Mouse (Mus musculus): ENCODE results near the gene Irak4. TPM values are rescaled to one million over a fixed set of nuclear protein-coding genes. Genes with fewer than 3 reads are reported as not detected.

Irak4 gene
- polyA plus RNA-seq, 1 experiment from 2014 or later, result 3.8 TPM

DNA sequence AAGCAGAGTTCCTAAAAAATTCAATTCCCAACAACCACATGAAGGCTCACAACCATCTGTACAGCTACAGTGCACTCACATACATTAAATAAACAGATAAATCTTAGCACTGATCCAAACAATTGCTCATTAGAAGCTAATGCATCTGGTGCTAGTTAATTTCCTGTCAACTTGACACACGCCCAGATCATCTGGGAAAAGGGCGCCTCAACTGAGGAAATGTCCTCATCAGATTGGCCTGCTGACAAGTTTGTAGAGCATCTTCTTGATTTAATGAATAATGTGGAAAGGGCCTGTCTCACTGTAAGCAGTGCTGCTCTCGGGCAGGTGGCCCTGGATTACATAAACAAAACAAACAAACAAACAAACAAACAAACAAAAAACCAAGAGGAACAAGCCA, 12.9 kb upstream of the Irak4 start:
- H3K9ac ChIP-seq, result no peak overlapping the region
- no peak for ATAC-seq (ENCODE audit: insufficient number of reproducible peaks, low FRiP score)
- WGBS, result 82% methylated on average over 3 of the region's 3 CpGs
- no peak overlapping the region for H3K27ac ChIP-seq (ENCODE audit: poor library complexity, severe bottlenecking)
- no peaks in the 10 kb centered on the region for H3K9me3 ChIP-seq (replicated peaks)
- H3K4me3 ChIP-seq, result no peak overlapping the region
- no peaks in the 10 kb centered on the region for H3K4me1 ChIP-seq (replicated peaks)
- no peak overlapping the region for H3K4me2 ChIP-seq
- peaks cover 31% of the 10 kb centered on the region for H3K36me3 ChIP-seq
- H3K27me3 ChIP-seq (replicated peaks), result no peaks in the 10 kb centered on the region

DNA sequence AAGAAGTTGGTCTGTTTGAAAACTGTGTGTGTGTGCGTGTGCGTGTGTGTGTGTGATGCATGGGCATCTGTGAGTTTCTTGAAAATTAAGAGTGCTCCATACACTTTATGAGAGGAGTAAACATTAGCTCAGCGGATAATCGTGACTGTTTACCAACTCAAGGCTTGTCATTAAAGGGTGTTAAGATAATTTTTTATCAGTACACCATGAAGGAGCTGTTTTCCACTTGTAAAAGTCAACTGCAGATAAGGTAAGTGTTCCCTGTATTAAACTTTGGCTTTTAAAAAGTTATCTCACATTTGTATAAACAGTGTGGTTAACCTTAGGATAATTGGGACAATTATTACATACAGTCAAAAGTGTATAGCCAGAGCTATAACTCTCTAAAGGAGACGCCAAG, 11.1 kb upstream of the Irak4 start:
- Histone ChIP-seq H3K4me3 (no peak overlapping the region), H3K9me3 (replicated peaks) (no peaks in the 10 kb centered on the region), H3K4me1 (replicated peaks) (no peaks in the 10 kb centered on the region), H3K4me2 (no peak overlapping the region), H3K9ac (no peak overlapping the region), H3K36me3 (peaks cover 28% of the 10 kb centered on the region), H3K27ac (ENCODE audit: poor library complexity, severe bottlenecking) (no peak overlapping the region), H3K27me3 (replicated peaks) (no peaks in the 10 kb centered on the region)
- WGBS, result 69% methylated on average over 5 of the region's 5 CpGs
- ATAC-seq (ENCODE audit: insufficient number of reproducible peaks, low FRiP score), result no peak

DNA sequence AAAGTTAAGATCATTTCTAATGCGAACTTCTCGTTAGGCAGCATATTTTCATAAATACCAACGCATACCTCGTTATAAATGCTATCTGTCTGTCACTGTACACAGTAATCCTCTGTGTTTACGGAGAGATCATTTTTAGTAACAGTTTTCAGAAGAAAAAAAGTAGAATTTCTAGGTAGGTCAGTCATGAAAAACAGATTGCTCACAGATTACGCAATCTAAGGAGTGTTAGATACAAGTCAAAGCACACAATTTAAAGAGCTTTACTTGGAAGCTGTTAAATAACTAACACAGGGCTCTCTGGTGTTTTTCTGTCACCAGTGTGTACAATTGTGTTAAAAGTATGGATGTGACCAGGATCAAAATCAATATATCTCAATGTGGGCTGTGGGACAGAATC, 10.5 kb upstream of the Irak4 start:
- H3K36me3 ChIP-seq, result peaks cover 21% of the 10 kb centered on the region
- no peaks in the 10 kb centered on the region for H3K9me3 ChIP-seq (replicated peaks)
- WGBS, result 86% methylated on average over 6 of the region's 6 CpGs
- no peaks in the 10 kb centered on the region for H3K27me3 ChIP-seq (replicated peaks)
- H3K27ac ChIP-seq (ENCODE audit: poor library complexity, severe bottlenecking), result no peak overlapping the region
- no peak for ATAC-seq (ENCODE audit: insufficient number of reproducible peaks, low FRiP score)
- no peak overlapping the region for H3K4me2 ChIP-seq
- H3K4me1 ChIP-seq (replicated peaks), result no peaks in the 10 kb centered on the region
- no peak overlapping the region for H3K4me3 ChIP-seq
- H3K9ac ChIP-seq, result no peak overlapping the region

DNA sequence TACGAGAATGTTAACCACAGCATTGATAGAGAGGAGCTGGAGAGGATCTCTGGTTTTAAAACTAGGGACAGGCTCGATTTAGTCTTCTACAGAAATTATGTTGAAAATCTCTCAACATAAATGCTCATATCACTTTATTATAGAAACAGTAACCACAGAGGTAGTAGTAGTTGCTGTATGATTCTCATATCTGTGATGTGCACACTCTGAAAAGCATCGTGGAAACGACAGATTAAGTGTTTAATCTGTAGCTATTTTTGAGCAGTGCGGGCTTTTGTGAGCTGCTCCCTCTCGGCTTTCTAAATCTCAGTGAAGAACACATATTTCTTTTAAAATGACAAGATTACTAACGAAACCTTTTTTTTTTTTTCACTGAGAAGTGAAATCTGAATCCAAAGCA, 7.9 kb upstream of the Irak4 start:
- no peak for ATAC-seq (ENCODE audit: insufficient number of reproducible peaks, low FRiP score)
- WGBS, result 81% methylated on average over 7 of the region's 7 CpGs
- H3K4me2 ChIP-seq, result no peak overlapping the region
- no peaks in the 10 kb centered on the region for H3K4me1 ChIP-seq (replicated peaks)
- no peaks in the 10 kb centered on the region for H3K9me3 ChIP-seq (replicated peaks)
- peaks cover 16% of the 10 kb centered on the region for H3K36me3 ChIP-seq
- H3K27me3 ChIP-seq (replicated peaks), result no peaks in the 10 kb centered on the region
- no peak overlapping the region for H3K27ac ChIP-seq (ENCODE audit: poor library complexity, severe bottlenecking)
- no peak overlapping the region for H3K4me3 ChIP-seq
- H3K9ac ChIP-seq, result no peak overlapping the region

- 79% methylated on average over 3 of the region's 3 CpGs for WGBS
Observed at GRCm38 (mm10) chr15:94539296-94539695, 4.1 kb upstream of the Irak4 start.

DNA sequence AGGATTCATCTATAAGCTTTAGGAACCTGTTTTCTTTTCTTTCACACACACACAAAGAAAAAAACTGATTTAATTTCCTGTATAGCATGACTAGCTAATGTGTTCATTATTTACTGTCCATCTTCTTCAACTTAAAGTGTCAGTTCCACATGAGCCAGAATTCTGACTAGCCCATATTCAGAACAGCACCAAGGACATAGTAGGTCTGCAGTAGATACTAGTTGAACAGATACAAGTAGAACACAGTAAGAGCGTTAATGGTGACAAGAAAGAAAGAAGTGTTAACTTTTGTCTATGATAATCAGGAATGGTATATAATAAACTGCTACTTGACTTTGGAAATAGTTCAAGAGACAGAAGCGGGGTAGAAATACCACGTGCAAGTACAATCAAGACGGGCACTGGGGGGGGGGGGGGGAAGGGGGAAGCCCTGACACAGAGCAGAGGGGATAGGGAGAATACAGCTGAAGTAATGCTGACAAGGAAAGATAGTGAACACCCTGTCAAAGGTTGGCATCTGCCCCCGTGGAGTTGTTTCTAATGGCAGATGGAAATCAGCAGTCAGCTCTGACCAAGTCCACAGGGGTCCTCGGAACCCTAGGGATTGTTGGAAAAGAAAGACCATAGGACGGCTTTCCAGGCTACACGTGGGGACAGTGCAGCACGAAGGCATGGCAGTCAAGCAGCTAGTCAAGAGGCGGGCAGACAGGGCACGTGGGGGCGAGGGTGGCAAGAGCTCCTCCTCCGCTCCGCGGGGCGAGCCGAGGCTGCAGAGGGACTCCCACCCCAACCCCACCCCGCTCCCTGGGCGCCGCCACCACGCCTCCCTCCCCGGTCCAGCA, 655 bp upstream of the Irak4 start:
- Histone ChIP-seq H3K4me2 (peak overlapping the region; percentile 87), H3K27ac (ENCODE audit: poor library complexity, severe bottlenecking) (peak overlapping the region; percentile 26; the same call in 1 of the 2 replicates), H3K4me1 (replicated peaks) (peaks cover 4% of the 10 kb centered on the region; the same call in 1 of the 2 replicates), H3K9me3 (replicated peaks) (no peaks in the 10 kb centered on the region), H3K27me3 (replicated peaks) (no peaks in the 10 kb centered on the region), H3K36me3 (no peaks in the 10 kb centered on the region), H3K4me3 (peak overlapping the region; percentile 70), H3K9ac (peak overlapping the region; percentile 73)
- ATAC-seq (ENCODE audit: insufficient number of reproducible peaks, low FRiP score), result peak; percentile 85
- WGBS, result 14% methylated on average over 18 of the region's 22 CpGs

More at GRCm38 (mm10) chr15:94539296-94539695, 4.1 kb upstream of the Irak4 start:
- H3K9ac ChIP-seq, result no peak overlapping the region
- H3K27me3 ChIP-seq (replicated peaks), result no peaks in the 10 kb centered on the region
- peaks cover 4% of the 10 kb centered on the region; the same call in 1 of the 2 replicates for H3K4me1 ChIP-seq (replicated peaks)
- H3K9me3 ChIP-seq (replicated peaks), result no peaks in the 10 kb centered on the region
- no peak for ATAC-seq (ENCODE audit: insufficient number of reproducible peaks, low FRiP score)
- no peak overlapping the region for H3K4me2 ChIP-seq
- H3K36me3 ChIP-seq, result 0 out of 2 replicates have a peak, but pooled peaks cover 2% of the 10 kb centered on the region
- H3K27ac ChIP-seq (ENCODE audit: poor library complexity, severe bottlenecking), result no peak overlapping the region
- H3K4me3 ChIP-seq, result no peak overlapping the region

GRCm38 (mm10) chr15:94544052-94544636, 701 bp downstream of the Irak4 start:
- ATAC-seq (ENCODE audit: insufficient number of reproducible peaks, low FRiP score), result no peak
- no peaks in the 10 kb centered on the region for H3K36me3 ChIP-seq
- H3K9ac ChIP-seq, result peak overlapping the region; percentile 79
- H3K9me3 ChIP-seq (replicated peaks), result no peaks in the 10 kb centered on the region
- no peaks in the 10 kb centered on the region for H3K27me3 ChIP-seq (replicated peaks)
- 44% methylated on average over 9 of the region's 9 CpGs for WGBS
- H3K4me3 ChIP-seq, result peak overlapping the region; percentile 70
- H3K27ac ChIP-seq (ENCODE audit: poor library complexity, severe bottlenecking), result peak overlapping the region; percentile 28; the same call in 1 of the 2 replicates
- peak overlapping the region; percentile 87 for H3K4me2 ChIP-seq
- peaks cover 4% of the 10 kb centered on the region; the same call in 1 of the 2 replicates for H3K4me1 ChIP-seq (replicated peaks)

DNA sequence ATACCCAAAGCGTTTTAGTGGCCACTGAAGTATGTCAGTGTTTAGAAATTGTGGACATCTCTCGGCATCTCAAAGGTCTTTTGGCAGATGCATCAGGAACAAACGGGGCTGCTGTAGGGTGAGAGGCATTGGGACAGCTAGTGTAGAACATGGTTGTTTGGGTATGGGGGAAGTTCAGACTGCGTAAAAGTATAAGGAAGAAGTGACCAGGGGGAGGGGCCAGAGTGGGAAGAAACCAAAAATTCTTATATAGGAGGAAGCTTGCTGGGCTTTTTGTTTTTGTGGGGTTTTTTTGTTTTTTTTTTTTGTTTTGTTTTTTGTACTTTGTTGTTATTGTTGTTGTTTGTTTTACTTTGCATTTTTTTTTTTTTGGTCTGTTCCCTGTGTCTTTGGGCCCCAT, 1.4 kb downstream of the Irak4 start:
- Histone ChIP-seq H3K27ac (ENCODE audit: poor library complexity, severe bottlenecking) (no peak overlapping the region), H3K4me3 (no peak overlapping the region), H3K36me3 (peaks cover 4% of the 10 kb centered on the region; the same call in 1 of the 2 replicates), H3K4me1 (replicated peaks) (peaks cover 4% of the 10 kb centered on the region; the same call in 1 of the 2 replicates), H3K9ac (no peak overlapping the region), H3K27me3 (replicated peaks) (no peaks in the 10 kb centered on the region), H3K4me2 (no peak overlapping the region), H3K9me3 (replicated peaks) (0 out of 2 replicates have a peak, but pooled peaks cover under 1% of the 10 kb centered on the region)
- 87% methylated on average over 4 of the region's 4 CpGs for WGBS
- no peak for ATAC-seq (ENCODE audit: insufficient number of reproducible peaks, low FRiP score)

DNA sequence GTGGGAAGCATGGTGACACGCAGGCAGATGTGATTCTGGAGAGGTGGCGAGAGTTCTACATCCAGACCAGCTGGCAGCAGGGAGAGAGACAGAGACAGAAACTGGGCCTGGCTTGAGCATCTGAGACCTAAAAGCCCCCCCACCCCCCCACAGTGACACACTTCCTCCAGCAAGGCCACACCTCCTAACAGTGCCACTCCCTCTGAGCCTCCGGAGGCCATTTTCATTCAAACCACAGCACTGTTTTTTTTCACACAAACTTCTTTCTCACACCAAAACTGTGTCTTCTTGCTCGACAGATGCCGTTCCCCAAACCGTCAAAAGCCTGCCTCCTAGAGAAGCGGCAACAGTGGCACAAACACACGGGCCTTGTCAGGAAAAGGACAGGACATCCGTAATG, 10.1 kb downstream of the Irak4 start:
- Histone ChIP-seq H3K9me3 (replicated peaks) (peaks cover 6% of the 10 kb centered on the region), H3K9ac (no peak overlapping the region), H3K4me3 (no peak overlapping the region), H3K27ac (ENCODE audit: poor library complexity, severe bottlenecking) (no peak overlapping the region), H3K4me1 (replicated peaks) (no peaks in the 10 kb centered on the region), H3K36me3 (peaks cover 25% of the 10 kb centered on the region; the same call in 1 of the 2 replicates), H3K27me3 (replicated peaks) (no peaks in the 10 kb centered on the region), H3K4me2 (no peak overlapping the region)
- 91% methylated on average over 9 of the region's 9 CpGs for WGBS
- no peak for ATAC-seq (ENCODE audit: insufficient number of reproducible peaks, low FRiP score)

DNA sequence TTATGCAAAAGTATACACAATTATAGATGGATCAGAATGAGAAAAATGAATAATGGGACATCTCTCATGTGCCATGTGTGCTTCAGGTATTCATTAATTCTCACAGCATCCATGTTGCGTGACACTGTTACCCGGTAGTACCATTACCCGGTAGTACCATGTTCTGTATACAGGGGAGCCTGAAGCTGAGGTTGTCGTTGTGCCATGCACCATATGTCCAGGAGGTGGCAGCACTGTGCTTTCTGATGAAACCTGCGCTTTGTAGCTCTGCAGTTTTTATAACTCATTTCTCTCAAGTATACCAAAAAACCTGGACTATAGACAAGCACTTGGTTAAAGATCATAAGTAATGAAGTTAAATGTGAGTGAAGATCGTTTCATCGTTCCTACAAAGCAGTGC, 14.0 kb downstream of the Irak4 start:
- Histone ChIP-seq H3K36me3 (peaks cover 14% of the 10 kb centered on the region; the same call in 1 of the 2 replicates), H3K4me3 (no peak overlapping the region), H3K27ac (ENCODE audit: poor library complexity, severe bottlenecking) (no peak overlapping the region), H3K4me2 (no peak overlapping the region), H3K9me3 (replicated peaks) (no peaks in the 10 kb centered on the region), H3K27me3 (replicated peaks) (no peaks in the 10 kb centered on the region), H3K9ac (no peak overlapping the region), H3K4me1 (replicated peaks) (no peaks in the 10 kb centered on the region)
- 24% methylated on average over 7 of the region's 7 CpGs for WGBS
- ATAC-seq (ENCODE audit: insufficient number of reproducible peaks, low FRiP score), result no peak

DNA sequence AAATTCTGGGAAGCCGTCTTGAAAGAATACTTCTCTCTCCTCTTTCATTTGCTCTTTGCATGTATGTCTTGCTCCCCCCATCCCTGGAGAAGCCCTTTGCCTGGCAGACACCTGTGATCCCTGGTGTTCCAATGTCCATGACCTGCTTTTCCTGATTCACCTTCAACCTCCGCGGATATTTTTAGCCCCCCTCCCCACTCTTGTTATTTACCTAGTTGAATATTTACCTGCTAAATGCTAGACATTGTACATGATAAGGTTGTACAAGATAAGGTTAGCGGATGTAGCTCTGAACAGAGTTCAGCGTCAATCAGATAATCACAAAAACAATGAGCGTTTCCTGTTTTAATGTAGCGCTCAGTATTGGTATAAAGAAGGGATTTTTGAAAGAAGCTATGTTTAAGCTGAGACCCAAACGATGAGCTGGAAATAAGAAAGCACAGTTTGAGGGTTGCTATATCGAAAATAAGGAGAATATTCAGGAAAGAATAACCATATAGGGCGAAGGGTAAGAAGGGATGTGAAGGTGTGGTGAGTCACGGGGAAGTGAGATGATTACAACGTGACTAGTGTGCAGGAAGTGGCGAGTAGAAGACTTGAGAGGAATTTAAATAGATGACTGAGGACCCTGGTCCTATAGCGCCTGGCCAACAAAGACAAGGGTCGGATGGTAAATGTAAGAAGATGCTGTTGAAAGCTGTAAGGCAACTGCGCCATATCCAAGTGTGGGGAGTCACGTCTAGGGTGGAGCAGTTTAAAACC, 15.6 kb downstream of the Irak4 start:
- Histone ChIP-seq H3K36me3 (0 out of 2 replicates have a peak, but pooled peaks cover 3% of the 10 kb centered on the region), H3K9me3 (replicated peaks) (no peaks in the 10 kb centered on the region), H3K4me2 (no peak overlapping the region), H3K27me3 (replicated peaks) (no peaks in the 10 kb centered on the region), H3K9ac (no peak overlapping the region), H3K4me1 (replicated peaks) (no peaks in the 10 kb centered on the region), H3K4me3 (no peak overlapping the region), H3K27ac (ENCODE audit: poor library complexity, severe bottlenecking) (no peak overlapping the region)
- ATAC-seq (ENCODE audit: insufficient number of reproducible peaks, low FRiP score), result no peak
- WGBS, result 66% methylated on average over 17 of the region's 17 CpGs

Measured in heart, embryonic 12.5 days (tissue).